Mouse (Mus musculus): ENCODE measurements at regions not wholly inside any gene's neighbourhood (a gene's known extent, or its start where the extent isn't known, plus 50 kb on each side); places are given as distances from the start of the nearest gene placed in this dataset.

- Histone ChIP-seq H3K79me2 (ENCODE audit: control insufficient read depth, insufficient read depth) (no peaks in the 10 kb centered on the region), H3K36me3 (ENCODE audit: control insufficient read depth, insufficient read depth) (no peaks in the 10 kb centered on the region), H3ac (ENCODE audit: control insufficient read depth, insufficient read length, low read depth) (no peak overlapping the region), H3K79me3 (ENCODE audit: low read depth) (no peaks in the 10 kb centered on the region), H3K4me3 (ENCODE audit: insufficient read depth, poor library complexity, severe bottlenecking) (no peak overlapping the region), H3K27me3 (ENCODE audit: control insufficient read depth, insufficient read depth, insufficient read length) (no peaks in the 10 kb centered on the region)
- no peak for TF ChIP-seq FOSL1 (IDR thresholded peaks at IDR 0.05; ENCODE audit: insufficient read depth, low read length, poor library complexity, severe bottlenecking)
- TF ChIP-seq MYOD1 (IDR thresholded peaks at IDR 0.05; ENCODE audit: control insufficient read depth, insufficient read length, low read depth): no peak
- no peak for TF ChIP-seq MYOG (IDR thresholded peaks at IDR 0.05; ENCODE audit: control insufficient read depth, extremely low read depth, insufficient read length)
- no peak for TF ChIP-seq USF1 (IDR thresholded peaks at IDR 0.05; ENCODE audit: low read depth)
- TF ChIP-seq CTCF (IDR thresholded peaks at IDR 0.05; ENCODE audit: control insufficient read depth, insufficient read depth, insufficient read length): no peak
- TF ChIP-seq CEBPB (IDR thresholded peaks at IDR 0.05; ENCODE audit: low read depth): no peak
- no peak for TF ChIP-seq MAX (IDR thresholded peaks at IDR 0.05)
Observed at GRCm38 (mm10) chr1:90321501-90321900, 117.7 kb downstream of the Ackr3 start.

GRCm38 (mm10) chr1:90327237-90327636 lies 123.5 kb downstream of the Ackr3 start:
- H3K36me3 ChIP-seq (ENCODE audit: control insufficient read depth, insufficient read depth): no peaks in the 10 kb centered on the region
- no peaks in the 10 kb centered on the region for H3K79me3 ChIP-seq (ENCODE audit: low read depth)

GRCm38 (mm10) chr1:90332531-90332930 lies 128.8 kb downstream of the Ackr3 start:
- Histone ChIP-seq H3K27me3 (ENCODE audit: control insufficient read depth, insufficient read depth, insufficient read length) (no peaks in the 10 kb centered on the region), H3K79me3 (ENCODE audit: low read depth) (no peaks in the 10 kb centered on the region), H3K79me2 (ENCODE audit: control insufficient read depth, insufficient read depth) (no peaks in the 10 kb centered on the region), H3K36me3 (ENCODE audit: control insufficient read depth, insufficient read depth) (no peaks in the 10 kb centered on the region), H3K4me3 (ENCODE audit: insufficient read depth, poor library complexity, severe bottlenecking) (no peak overlapping the region), H3ac (ENCODE audit: control insufficient read depth, insufficient read length, low read depth) (no peak overlapping the region)
- TF ChIP-seq FOSL1 (IDR thresholded peaks at IDR 0.05; ENCODE audit: insufficient read depth, low read length, poor library complexity, severe bottlenecking) (no peak), MYOD1 (IDR thresholded peaks at IDR 0.05; ENCODE audit: control insufficient read depth, insufficient read length, low read depth) (no peak), USF1 (IDR thresholded peaks at IDR 0.05; ENCODE audit: low read depth) (no peak), CEBPB (IDR thresholded peaks at IDR 0.05; ENCODE audit: low read depth) (no peak), MYOG (IDR thresholded peaks at IDR 0.05; ENCODE audit: control insufficient read depth, extremely low read depth, insufficient read length) (no peak), MAX (IDR thresholded peaks at IDR 0.05) (no peak), CTCF (IDR thresholded peaks at IDR 0.05; ENCODE audit: control insufficient read depth, insufficient read depth, insufficient read length) (no peak)

More at GRCm38 (mm10) chr1:90327237-90327636, 123.5 kb downstream of the Ackr3 start:
- Histone ChIP-seq H3K79me2 (ENCODE audit: control insufficient read depth, insufficient read depth) (no peaks in the 10 kb centered on the region), H3ac (ENCODE audit: control insufficient read depth, insufficient read length, low read depth) (no peak overlapping the region), H3K4me3 (ENCODE audit: insufficient read depth, poor library complexity, severe bottlenecking) (no peak overlapping the region), H3K27me3 (ENCODE audit: control insufficient read depth, insufficient read depth, insufficient read length) (no peaks in the 10 kb centered on the region)
- no peak for TF ChIP-seq MYOD1 (IDR thresholded peaks at IDR 0.05; ENCODE audit: control insufficient read depth, insufficient read length, low read depth)
- no peak for TF ChIP-seq CTCF (IDR thresholded peaks at IDR 0.05; ENCODE audit: control insufficient read depth, insufficient read depth, insufficient read length)
- TF ChIP-seq CEBPB (IDR thresholded peaks at IDR 0.05; ENCODE audit: low read depth): no peak
- no peak for TF ChIP-seq FOSL1 (IDR thresholded peaks at IDR 0.05; ENCODE audit: insufficient read depth, low read length, poor library complexity, severe bottlenecking)
- no peak for TF ChIP-seq USF1 (IDR thresholded peaks at IDR 0.05; ENCODE audit: low read depth)
- TF ChIP-seq MYOG (IDR thresholded peaks at IDR 0.05; ENCODE audit: control insufficient read depth, extremely low read depth, insufficient read length): no peak
- no peak for TF ChIP-seq MAX (IDR thresholded peaks at IDR 0.05)

GRCm38 (mm10) chr1:90333676-90334430 lies 130.1 kb downstream of the Ackr3 start:
- H3K4me3 ChIP-seq (ENCODE audit: insufficient read depth, poor library complexity, severe bottlenecking): no peak overlapping the region
- no peaks in the 10 kb centered on the region for H3K27me3 ChIP-seq (ENCODE audit: control insufficient read depth, insufficient read depth, insufficient read length)
- H3K79me2 ChIP-seq (ENCODE audit: control insufficient read depth, insufficient read depth): no peaks in the 10 kb centered on the region
- TF ChIP-seq MYOG (IDR thresholded peaks at IDR 0.05; ENCODE audit: control insufficient read depth, extremely low read depth, insufficient read length) (no peak), FOSL1 (IDR thresholded peaks at IDR 0.05; ENCODE audit: insufficient read depth, low read length, poor library complexity, severe bottlenecking) (no peak), MYOD1 (IDR thresholded peaks at IDR 0.05; ENCODE audit: control insufficient read depth, insufficient read length, low read depth) (no peak), MAX (IDR thresholded peaks at IDR 0.05) (no peak), CEBPB (IDR thresholded peaks at IDR 0.05; ENCODE audit: low read depth) (no peak), CTCF (IDR thresholded peaks at IDR 0.05; ENCODE audit: control insufficient read depth, insufficient read depth, insufficient read length) (no peak), USF1 (IDR thresholded peaks at IDR 0.05; ENCODE audit: low read depth) (no peak)
- no peak overlapping the region for H3ac ChIP-seq (ENCODE audit: control insufficient read depth, insufficient read length, low read depth)
- H3K36me3 ChIP-seq (ENCODE audit: control insufficient read depth, insufficient read depth): no peaks in the 10 kb centered on the region
- no peaks in the 10 kb centered on the region for H3K79me3 ChIP-seq (ENCODE audit: low read depth)

- H3ac ChIP-seq (ENCODE audit: control insufficient read depth, insufficient read length, low read depth): no peak overlapping the region
- H3K79me3 ChIP-seq (ENCODE audit: low read depth): no peaks in the 10 kb centered on the region
- H3K27me3 ChIP-seq (ENCODE audit: control insufficient read depth, insufficient read depth, insufficient read length): no peaks in the 10 kb centered on the region
- TF ChIP-seq MYOG (IDR thresholded peaks at IDR 0.05; ENCODE audit: control insufficient read depth, extremely low read depth, insufficient read length) (no peak), MYOD1 (IDR thresholded peaks at IDR 0.05; ENCODE audit: control insufficient read depth, insufficient read length, low read depth) (no peak), FOSL1 (IDR thresholded peaks at IDR 0.05; ENCODE audit: insufficient read depth, low read length, poor library complexity, severe bottlenecking) (no peak), MAX (IDR thresholded peaks at IDR 0.05) (no peak), USF1 (IDR thresholded peaks at IDR 0.05; ENCODE audit: low read depth) (no peak), CTCF (IDR thresholded peaks at IDR 0.05; ENCODE audit: control insufficient read depth, insufficient read depth, insufficient read length) (no peak), CEBPB (IDR thresholded peaks at IDR 0.05; ENCODE audit: low read depth) (no peak)
- no peak overlapping the region for H3K4me3 ChIP-seq (ENCODE audit: insufficient read depth, poor library complexity, severe bottlenecking)
- H3K36me3 ChIP-seq (ENCODE audit: control insufficient read depth, insufficient read depth): no peaks in the 10 kb centered on the region
- no peaks in the 10 kb centered on the region for H3K79me2 ChIP-seq (ENCODE audit: control insufficient read depth, insufficient read depth)
Observed at GRCm38 (mm10) chr1:90335001-90335747, 131.4 kb downstream of the Ackr3 start.
